Mouse (Mus musculus) thymus, postnatal 4 days (tissue): ENCODE results near the gene Gm29582.
"Not testable (repeated sequence)": the region's sequence is repeated elsewhere in the genome, so short reads cannot be mapped to it uniquely, and the experiment has no call there.

Experiments
- DNase-seq: peaks from one replicate; pipeline ENCODE4 v3.0.0; 2021

Gm29582 gene

DNA sequence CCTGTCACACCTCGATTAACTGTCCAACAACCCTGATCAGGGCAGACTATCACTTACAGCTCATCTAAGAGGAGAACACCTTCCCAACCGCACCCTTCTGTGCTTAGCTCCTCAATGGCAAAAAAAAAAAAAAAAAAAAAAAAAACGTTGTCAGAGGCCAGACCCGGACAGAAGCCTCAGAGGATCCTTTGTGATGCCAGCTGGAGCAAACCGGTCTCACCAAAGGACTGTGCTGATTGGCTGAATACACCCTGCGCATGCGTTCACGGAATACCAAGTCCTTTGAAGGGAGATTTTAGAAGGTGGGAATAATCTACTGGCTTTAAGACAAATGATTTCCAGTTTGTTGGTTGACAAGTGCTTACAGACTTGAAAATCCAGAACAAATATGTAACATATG, at the start of gene Gm29582:
Gene Gm29582, minus strand, starts transcription at position 101 of the 400 bp plus-strand sequence.
- DNase-seq = not testable (repeated sequence)
